Mouse (Mus musculus) layer of hippocampus, adult 8-10 months (tissue): ENCODE measurements at regions not wholly inside any gene's neighbourhood (a gene's known extent, or its start where the extent isn't known, plus 50 kb on each side); places are given as distances from the start of the nearest gene placed in this dataset.

ENCODE experiments used
- DNase-seq, 2 experiments: peaks; one replicate each; pipeline ENCODE4 v3.0.0; 2022; ENCODE audit warnings: low spot score in 2 of 2

GRCm38 (mm10) chr14:16927136-16927535 lies 108.2 kb upstream of the Rarb start:
- no peak for DNase-seq

- DNase-seq: no peak
These were observed 82.7 kb upstream of the Rarb start for GRCm38 (mm10) chr14:16901534-16902147.

DNA sequence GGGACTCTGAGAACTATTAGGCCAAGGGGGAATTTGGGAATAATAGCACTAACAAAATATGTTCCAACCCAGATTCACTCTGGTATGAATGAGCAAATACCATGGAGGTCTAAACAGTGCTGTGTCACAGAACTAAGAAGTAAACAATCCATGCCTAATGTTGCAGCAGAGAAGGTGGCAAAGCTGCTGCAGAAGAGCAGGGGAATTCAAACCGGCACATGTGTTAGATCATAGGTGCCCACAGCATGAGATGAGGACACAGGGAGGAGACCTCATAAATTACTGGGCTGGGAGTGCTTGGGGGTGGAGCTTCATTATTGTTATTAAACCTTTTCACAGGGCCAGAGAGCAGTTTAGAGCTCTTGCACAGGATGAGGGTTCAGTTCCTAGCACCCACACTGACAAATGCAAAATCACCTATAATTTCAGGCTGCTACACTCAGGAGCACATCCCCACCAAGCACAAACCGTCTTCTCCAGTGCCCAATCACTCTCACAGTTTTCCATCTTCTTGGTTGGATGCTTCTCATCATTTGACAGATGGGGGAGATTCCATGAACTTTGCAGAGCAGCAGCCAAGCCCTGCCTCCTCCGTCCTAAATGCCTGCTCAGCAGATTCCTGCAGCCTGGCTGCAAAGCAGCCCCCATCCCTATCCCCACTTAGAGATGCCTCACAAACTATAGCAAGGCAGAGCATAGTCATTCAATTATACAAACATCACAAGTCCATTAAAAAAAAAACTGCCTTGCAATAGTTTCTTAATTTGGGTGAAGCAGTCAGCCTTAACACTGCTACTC lies 79.0 kb upstream of the Rarb start:
- no peak for DNase-seq

GRCm38 (mm10) chr14:16896974-16897373 lies 78.0 kb upstream of the Rarb start:
- DNase-seq: no peak

- no peak for DNase-seq
These were observed 62.3 kb upstream of the Rarb start for GRCm38 (mm10) chr14:16881249-16881648.

DNA sequence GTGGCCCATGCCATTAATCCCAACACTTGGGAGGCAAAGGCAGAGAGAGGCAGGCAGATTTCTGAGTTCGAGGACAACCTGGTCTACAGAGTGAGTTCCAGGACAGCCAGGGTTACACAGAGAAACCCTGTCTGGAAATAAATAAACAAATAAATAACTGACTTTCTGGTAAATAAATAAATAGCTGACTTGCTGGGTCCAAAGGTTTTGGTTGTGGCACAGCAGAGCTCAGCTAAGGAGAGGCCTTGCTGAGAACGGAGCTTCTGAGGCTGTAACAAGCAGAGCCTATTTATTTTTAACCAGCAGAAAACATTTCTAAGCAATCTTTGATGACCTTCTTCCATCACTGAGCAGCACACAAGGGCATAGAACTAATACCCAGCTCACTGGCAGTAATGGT lies 50.3 kb upstream of the Rarb start:
- no peak for DNase-seq
